Mouse (Mus musculus): ENCODE measurements around the gene Tet3. TPM values are rescaled to one million over a fixed set of nuclear protein-coding genes. Genes with fewer than 3 reads are reported as not detected.
"Not testable (repeated sequence)": the region's sequence is repeated elsewhere in the genome, so short reads cannot be mapped to it uniquely, and the experiment has no call there.

Tet3 gene
- polyA plus RNA-seq, 1 experiment from 2014 or later: 67.0 TPM

DNA sequence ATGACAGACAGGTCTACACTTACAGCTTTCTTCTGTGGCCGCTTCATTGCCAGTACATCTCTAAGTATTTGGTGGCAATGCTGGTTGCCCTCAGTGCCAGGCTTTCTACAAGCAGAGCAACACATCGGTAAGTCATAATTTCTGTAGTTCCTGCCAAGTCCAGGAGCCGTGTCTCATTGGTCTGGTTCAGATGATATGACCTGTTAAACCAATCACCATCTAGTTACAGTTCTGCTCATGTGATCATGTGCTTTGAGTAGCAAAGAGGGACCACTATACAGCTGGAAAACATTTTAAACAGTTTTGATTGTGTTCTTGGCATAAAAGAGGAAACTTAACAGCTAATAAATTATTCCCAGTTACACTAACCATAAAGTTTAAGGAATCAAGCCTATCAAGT is 111.0 kb downstream of the Tet3 start:
- peaks cover 9% of the 10 kb centered on the region for H3K4me1 ChIP-seq (ENCODE audit: control insufficient read depth, insufficient read depth, low read length)
- H3K27me3 ChIP-seq (ENCODE audit: control insufficient read depth, insufficient read depth, low read length): no peaks in the 10 kb centered on the region
- no peak overlapping the region for H3K9ac ChIP-seq (replicated peaks; ENCODE audit: low read depth, low read length)
- no peak for ATAC-seq (ENCODE audit: low read depth)
- H3K4me3 ChIP-seq (ENCODE audit: low read depth, low read length): no peak overlapping the region
- WGBS: 88% methylated on average over 3 of the region's 3 CpGs
- no peak overlapping the region for H3K27ac ChIP-seq (ENCODE audit: low read depth, low read length)
- H3K4me2 ChIP-seq (ENCODE audit: low read depth, low read length): no peak overlapping the region
- no peaks in the 10 kb centered on the region for H3K9me3 ChIP-seq (ENCODE audit: control insufficient read depth, low read length)
- H3K36me3 ChIP-seq (ENCODE audit: control insufficient read depth, insufficient read depth, low read length): peaks cover 3% of the 10 kb centered on the region; the same call in 1 of the 2 replicates

DNA sequence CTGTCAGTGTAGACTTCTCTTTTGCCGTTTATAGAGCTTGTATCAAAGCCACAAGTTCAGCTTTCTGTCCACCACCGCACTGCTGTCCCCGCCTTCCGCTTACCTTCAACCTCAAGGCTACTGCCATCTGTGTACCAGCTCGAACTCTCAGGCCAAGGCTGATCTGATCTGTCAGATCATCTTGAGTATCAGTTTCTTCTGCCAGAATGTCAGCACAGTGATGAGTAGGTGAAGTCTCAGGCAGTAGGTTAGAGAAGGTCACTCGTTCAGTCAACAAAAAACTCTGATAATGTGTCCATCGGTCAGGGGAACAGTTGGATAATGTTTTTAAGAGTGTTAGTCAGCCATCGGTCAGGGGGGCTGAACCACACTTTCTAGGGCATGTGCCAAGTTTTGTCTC is 113.6 kb downstream of the Tet3 start:
- not testable (repeated sequence) for H3K9me3 ChIP-seq (ENCODE audit: control insufficient read depth, low read length); H3K4me3 ChIP-seq (ENCODE audit: low read depth, low read length); ATAC-seq (ENCODE audit: low read depth); H3K27me3 ChIP-seq (ENCODE audit: control insufficient read depth, insufficient read depth, low read length); H3K4me1 ChIP-seq (ENCODE audit: control insufficient read depth, insufficient read depth, low read length); H3K27ac ChIP-seq (ENCODE audit: low read depth, low read length); H3K9ac ChIP-seq (replicated peaks; ENCODE audit: low read depth, low read length); H3K4me2 ChIP-seq (ENCODE audit: low read depth, low read length)
- WGBS: 96% methylated on average over 8 of the region's 8 CpGs
- peaks cover 23% of the 10 kb centered on the region for H3K36me3 ChIP-seq (ENCODE audit: control insufficient read depth, insufficient read depth, low read length)

DNA sequence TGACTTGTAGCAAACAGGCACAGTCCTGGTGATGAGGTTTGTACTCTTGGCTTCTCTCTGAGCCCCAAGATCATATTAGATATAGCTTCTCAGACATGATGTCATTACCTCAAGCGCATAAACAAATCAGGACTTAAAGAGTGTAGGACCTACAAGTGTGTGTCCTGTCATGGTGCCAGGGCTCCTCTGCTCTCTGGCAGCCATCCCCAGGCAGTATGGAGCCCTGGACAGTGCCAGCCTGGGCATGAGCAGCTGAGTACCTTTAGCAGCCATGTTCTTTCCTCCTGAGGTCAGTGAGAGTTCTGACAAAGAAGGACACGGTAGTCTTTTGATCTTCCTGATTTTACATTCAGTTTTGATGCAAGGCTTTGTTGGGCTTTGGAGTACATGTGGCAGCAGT is 115.9 kb downstream of the Tet3 start:
- H3K4me1 ChIP-seq (ENCODE audit: control insufficient read depth, insufficient read depth, low read length): no peaks in the 10 kb centered on the region
- H3K4me2 ChIP-seq (ENCODE audit: low read depth, low read length): no peak overlapping the region
- no peak overlapping the region for H3K9ac ChIP-seq (replicated peaks; ENCODE audit: low read depth, low read length)
- 91% methylated on average over 2 of the region's 2 CpGs for WGBS
- H3K36me3 ChIP-seq (ENCODE audit: control insufficient read depth, insufficient read depth, low read length): peaks cover 31% of the 10 kb centered on the region
- no peaks in the 10 kb centered on the region for H3K9me3 ChIP-seq (ENCODE audit: control insufficient read depth, low read length)
- no peak overlapping the region for H3K27ac ChIP-seq (ENCODE audit: low read depth, low read length)
- H3K27me3 ChIP-seq (ENCODE audit: control insufficient read depth, insufficient read depth, low read length): no peaks in the 10 kb centered on the region
- ATAC-seq (ENCODE audit: low read depth): no peak
- no peak overlapping the region for H3K4me3 ChIP-seq (ENCODE audit: low read depth, low read length)

DNA sequence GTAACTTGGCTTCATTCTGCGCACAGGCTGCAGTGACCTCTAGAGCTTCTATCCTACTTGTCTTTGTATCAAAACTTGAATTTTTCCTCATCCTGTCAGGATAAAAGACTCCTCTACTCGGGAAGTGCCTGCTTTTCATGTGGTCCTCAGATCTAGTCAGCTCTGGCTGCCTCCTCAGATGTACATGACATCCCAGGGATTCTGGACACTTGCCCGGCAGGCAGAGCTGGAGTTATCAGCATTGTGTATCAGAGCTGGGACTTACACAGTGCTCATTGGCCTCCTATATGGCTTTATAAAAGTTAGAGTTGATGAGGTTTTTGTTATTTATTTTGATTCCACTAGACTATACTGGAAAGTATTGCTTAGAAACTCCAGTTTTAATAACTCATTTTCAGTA is 117.5 kb downstream of the Tet3 start:
- Histone ChIP-seq H3K9me3 (ENCODE audit: control insufficient read depth, low read length) (no peaks in the 10 kb centered on the region), H3K27me3 (ENCODE audit: control insufficient read depth, insufficient read depth, low read length) (no peaks in the 10 kb centered on the region), H3K4me1 (ENCODE audit: control insufficient read depth, insufficient read depth, low read length) (no peaks in the 10 kb centered on the region), H3K4me3 (ENCODE audit: low read depth, low read length) (no peak overlapping the region), H3K36me3 (ENCODE audit: control insufficient read depth, insufficient read depth, low read length) (peaks cover 31% of the 10 kb centered on the region), H3K9ac (replicated peaks; ENCODE audit: low read depth, low read length) (no peak overlapping the region), H3K4me2 (ENCODE audit: low read depth, low read length) (no peak overlapping the region), H3K27ac (ENCODE audit: low read depth, low read length) (no peak overlapping the region)
- ATAC-seq (ENCODE audit: low read depth): no peak
- 88% methylated on average over 3 of the region's 3 CpGs for WGBS

DNA sequence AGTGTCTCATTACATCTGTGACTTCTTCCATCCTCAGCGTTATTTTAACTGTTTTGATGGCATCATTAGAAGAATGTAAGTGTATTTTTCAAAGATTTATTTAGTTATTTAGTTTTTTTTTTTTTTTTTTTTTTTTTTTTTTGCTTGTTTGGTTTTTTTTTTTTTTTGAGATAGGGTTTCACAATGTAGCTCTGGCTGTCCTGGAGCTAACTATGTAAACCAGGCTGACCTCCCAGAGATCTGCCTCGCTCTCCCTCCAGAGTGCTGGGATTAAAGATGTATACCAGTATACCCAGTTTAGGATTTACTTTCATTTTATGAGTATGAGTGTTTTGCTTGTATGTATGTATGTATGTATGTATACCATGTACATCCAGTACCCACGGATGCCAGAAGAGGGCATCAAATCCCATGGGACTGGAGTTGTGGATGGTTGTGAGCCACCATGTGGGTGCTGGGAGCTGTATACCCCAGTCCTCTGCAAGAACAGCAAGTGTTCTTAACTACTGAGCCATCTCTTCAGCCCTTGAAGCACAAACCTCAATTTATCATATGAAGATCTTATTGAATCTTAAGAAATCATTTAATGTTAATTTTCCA is 131.2 kb downstream of the Tet3 start:
- Histone ChIP-seq H3K9ac (replicated peaks; ENCODE audit: low read depth, low read length) (no peak overlapping the region), H3K9me3 (ENCODE audit: control insufficient read depth, low read length) (no peaks in the 10 kb centered on the region), H3K4me1 (ENCODE audit: control insufficient read depth, insufficient read depth, low read length) (peaks cover 6% of the 10 kb centered on the region), H3K27me3 (ENCODE audit: control insufficient read depth, insufficient read depth, low read length) (no peaks in the 10 kb centered on the region), H3K4me2 (ENCODE audit: low read depth, low read length) (no peak overlapping the region), H3K4me3 (ENCODE audit: low read depth, low read length) (no peak overlapping the region), H3K27ac (ENCODE audit: low read depth, low read length) (no peak overlapping the region), H3K36me3 (ENCODE audit: control insufficient read depth, insufficient read depth, low read length) (peaks cover 23% of the 10 kb centered on the region)
- ATAC-seq (ENCODE audit: low read depth): no peak
- WGBS: 92% methylated on average over 3 of the region's 3 CpGs

DNA sequence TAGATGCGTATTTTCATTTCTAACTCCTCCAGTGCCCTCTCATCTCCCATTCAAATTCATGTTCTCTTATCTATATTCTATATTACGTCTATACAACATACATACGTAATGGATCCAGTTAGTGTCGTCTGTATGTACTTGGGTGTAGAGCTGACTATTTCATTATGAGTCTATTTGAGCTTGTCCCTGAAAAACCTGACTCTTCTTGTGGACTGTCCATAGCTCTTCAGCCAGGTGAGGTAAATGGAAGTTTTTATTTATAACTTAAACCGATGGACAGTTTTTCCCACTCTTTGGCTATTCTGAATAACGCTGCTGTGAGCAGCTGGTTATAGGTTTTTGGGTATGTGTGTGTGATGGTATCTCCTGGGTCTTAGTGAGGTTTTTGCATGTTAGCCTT is 132.1 kb downstream of the Tet3 start:
- WGBS: 68% methylated on average over 6 of the region's 6 CpGs
- Histone ChIP-seq H3K4me3 (ENCODE audit: low read depth, low read length) (peak overlapping the region; percentile 74), H3K36me3 (ENCODE audit: control insufficient read depth, insufficient read depth, low read length) (peaks cover 18% of the 10 kb centered on the region), H3K4me2 (ENCODE audit: low read depth, low read length) (peak overlapping the region; percentile 54), H3K9ac (replicated peaks; ENCODE audit: low read depth, low read length) (peak overlapping the region; percentile 79), H3K9me3 (ENCODE audit: control insufficient read depth, low read length) (no peaks in the 10 kb centered on the region), H3K4me1 (ENCODE audit: control insufficient read depth, insufficient read depth, low read length) (peaks cover 6% of the 10 kb centered on the region), H3K27ac (ENCODE audit: low read depth, low read length) (no peak overlapping the region), H3K27me3 (ENCODE audit: control insufficient read depth, insufficient read depth, low read length) (no peaks in the 10 kb centered on the region)
- no peak for ATAC-seq (ENCODE audit: low read depth)

DNA sequence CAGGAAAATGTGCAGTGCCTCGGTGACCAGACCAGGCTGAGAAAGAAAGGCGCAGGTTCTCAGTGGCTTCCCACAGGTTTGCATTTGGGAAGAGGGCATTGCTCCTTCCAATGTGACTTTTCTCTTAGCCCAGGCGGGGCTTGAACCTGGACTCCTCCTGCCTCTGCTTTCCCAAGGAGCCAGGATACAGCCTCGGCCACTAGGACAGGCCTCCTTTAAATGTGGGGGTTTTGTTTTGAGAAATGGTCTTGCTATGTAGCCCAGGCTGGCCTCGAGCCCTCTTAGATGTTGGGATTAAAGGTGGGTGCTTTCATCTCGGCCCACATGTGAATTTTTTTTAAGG is 132.5 kb downstream of the Tet3 start:
- Histone ChIP-seq H3K4me3 (ENCODE audit: low read depth, low read length) (peak overlapping the region; percentile 74), H3K27ac (ENCODE audit: low read depth, low read length) (peak overlapping the region; percentile 71), H3K36me3 (ENCODE audit: control insufficient read depth, insufficient read depth, low read length) (peaks cover 14% of the 10 kb centered on the region), H3K9me3 (ENCODE audit: control insufficient read depth, low read length) (no peaks in the 10 kb centered on the region), H3K4me2 (ENCODE audit: low read depth, low read length) (peak overlapping the region; percentile 54), H3K27me3 (ENCODE audit: control insufficient read depth, insufficient read depth, low read length) (no peaks in the 10 kb centered on the region), H3K4me1 (ENCODE audit: control insufficient read depth, insufficient read depth, low read length) (peaks cover 6% of the 10 kb centered on the region), H3K9ac (replicated peaks; ENCODE audit: low read depth, low read length) (peak overlapping the region; percentile 79)
- no peak for ATAC-seq (ENCODE audit: low read depth)
- 9% methylated on average over 6 of the region's 6 CpGs for WGBS

DNA sequence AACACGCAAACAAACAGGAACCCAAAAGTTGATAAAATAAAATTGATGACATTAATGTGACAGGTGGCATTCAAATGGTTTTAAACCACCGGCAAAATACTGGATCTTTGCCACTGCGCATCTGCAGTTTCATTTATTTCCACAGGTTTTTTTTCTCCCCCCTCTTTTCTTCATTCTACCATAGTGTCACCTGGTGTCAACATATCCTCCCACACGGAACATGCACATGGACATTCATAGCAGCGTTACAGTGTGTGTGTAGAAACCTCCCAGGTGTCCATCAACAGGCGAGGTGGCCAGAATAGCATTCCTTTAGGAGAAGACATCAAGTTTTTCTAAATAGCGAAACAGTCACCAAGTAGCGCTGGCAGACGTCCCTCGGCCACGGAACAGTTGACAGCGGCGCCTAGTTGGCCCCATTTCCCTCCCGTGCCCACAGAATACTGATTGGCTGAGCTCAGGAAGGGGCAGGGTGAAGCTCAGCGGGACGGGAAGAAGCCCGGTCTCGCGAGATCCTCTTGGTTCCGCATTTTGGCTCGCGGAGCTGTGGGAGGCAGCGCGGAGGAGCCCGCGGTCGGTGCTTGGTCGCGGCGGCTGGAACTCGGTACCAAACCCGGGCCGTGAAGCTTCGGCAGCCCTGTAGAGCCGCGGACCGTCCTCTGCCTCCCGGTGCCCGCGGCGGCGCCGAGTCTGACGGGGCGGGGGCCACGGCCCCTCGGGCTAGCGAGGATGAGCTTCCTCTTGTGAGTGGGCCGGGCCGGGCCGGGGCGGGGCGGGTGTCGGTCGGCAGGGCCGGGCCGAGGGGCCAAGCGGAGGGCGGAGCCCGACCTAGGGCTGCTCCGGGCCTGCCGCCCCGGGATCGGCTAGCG is 133.1 kb downstream of the Tet3 start, which contains the start of the genes Mthfd2 and Mob1a:
Mthfd2 (minus strand) TSS at position 384 of the 869 bp plus-strand sequence.
Mob1a (plus strand) TSS at position 492 of the 869 bp plus-strand sequence.
- Histone ChIP-seq H3K4me3 (ENCODE audit: low read depth, low read length) (peak within 1 kb of the TSS; percentile 74), H3K9me3 (ENCODE audit: control insufficient read depth, low read length) (no peaks in the 10 kb centered on the region), H3K27me3 (ENCODE audit: control insufficient read depth, insufficient read depth, low read length) (no peaks in the 10 kb centered on the region), H3K4me1 (ENCODE audit: control insufficient read depth, insufficient read depth, low read length) (peaks cover 6% of the 10 kb centered on the region), H3K9ac (replicated peaks; ENCODE audit: low read depth, low read length) (peak within 1 kb of the TSS; percentile 79), H3K27ac (ENCODE audit: low read depth, low read length) (peak within 1 kb of the TSS; percentile 71), H3K36me3 (ENCODE audit: control insufficient read depth, insufficient read depth, low read length) (peaks cover 8% of the 10 kb centered on the region), H3K4me2 (ENCODE audit: low read depth, low read length) (peak within 1 kb of the TSS; percentile 54)
- WGBS: 1% methylated on average over 65 of the region's 65 CpGs
- peak; percentile 98 for ATAC-seq (ENCODE audit: low read depth)
